Mouse (Mus musculus): ENCODE results near the gene Iqsec3. TPM values are rescaled to one million over a fixed set of nuclear protein-coding genes. Genes with fewer than 3 reads are reported as not detected.

Gene Iqsec3
- polyA plus RNA-seq, 1 experiment from 2014 or later: not detected

DNA sequence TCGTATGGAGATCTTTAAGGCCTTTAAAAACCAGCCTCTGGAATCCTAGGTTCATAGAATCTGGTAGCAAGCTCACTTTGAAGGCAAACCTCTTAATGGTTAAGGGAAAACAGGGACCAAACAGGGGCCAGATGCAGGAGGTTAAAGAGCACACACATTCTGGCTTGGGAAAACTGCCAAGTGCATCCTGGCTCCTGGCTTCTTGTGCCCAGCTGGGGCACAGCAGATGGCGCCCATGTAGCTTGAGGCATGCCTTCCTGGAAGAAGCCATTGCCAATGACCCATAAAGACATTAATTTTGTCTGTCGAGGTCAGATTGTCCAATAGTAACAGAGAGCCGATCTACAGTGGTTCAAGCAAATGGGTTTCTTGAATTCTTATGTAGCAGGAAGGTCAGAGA lies 109.5 kb downstream of the Iqsec3 start:
- WGBS: 72% methylated on average over 4 of the region's 4 CpGs
- Histone ChIP-seq H3K36me3 (ENCODE audit: insufficient read depth, low read length) (no peaks in the 10 kb centered on the region), H3K9me3 (ENCODE audit: low read length) (no peaks in the 10 kb centered on the region), H3K4me3 (ENCODE audit: low read depth, low read length) (no peak overlapping the region), H3K4me2 (replicated peaks; ENCODE audit: low read depth, low read length) (no peak overlapping the region), H3K4me1 (ENCODE audit: insufficient read depth, low read depth, low read length) (no peaks in the 10 kb centered on the region), H3K27ac (ENCODE audit: low read length) (no peak overlapping the region), H3K27me3 (replicated peaks; ENCODE audit: insufficient read depth, low read length) (no peaks in the 10 kb centered on the region), H3K9ac (replicated peaks; ENCODE audit: low read depth) (no peak overlapping the region)
- ATAC-seq (no peak), DNase-seq (ENCODE audit: low spot score) (no peak)
- TF ChIP-seq EP300 (IDR thresholded peaks at IDR 0.05) (no peak), CTCF (IDR thresholded peaks at IDR 0.05) (no peak)

DNA sequence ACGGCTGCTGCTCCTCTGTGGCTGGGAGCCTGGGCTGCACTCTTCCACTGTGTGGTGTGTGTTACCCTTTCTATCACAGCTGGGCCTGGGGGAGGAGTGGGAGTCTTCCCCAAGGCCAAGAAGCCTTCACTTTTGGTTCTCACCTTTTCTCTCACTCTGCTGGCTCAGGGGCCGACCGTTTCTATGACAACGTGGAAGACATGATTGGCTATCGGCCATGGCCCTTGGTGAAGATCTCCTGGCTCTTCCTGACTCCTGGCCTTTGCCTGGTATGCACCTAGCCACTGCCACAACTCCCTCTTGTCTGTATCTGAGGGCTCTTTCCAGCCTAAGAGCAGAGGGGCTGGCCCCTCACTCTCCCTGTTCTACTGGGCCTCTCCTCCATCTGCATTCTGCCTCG lies 110.4 kb downstream of the Iqsec3 start:
- Histone ChIP-seq H3K27me3 (replicated peaks; ENCODE audit: insufficient read depth, low read length) (no peaks in the 10 kb centered on the region), H3K36me3 (ENCODE audit: insufficient read depth, low read length) (no peaks in the 10 kb centered on the region), H3K27ac (ENCODE audit: low read length) (no peak overlapping the region), H3K4me2 (replicated peaks; ENCODE audit: low read depth, low read length) (no peak overlapping the region), H3K9me3 (ENCODE audit: low read length) (no peaks in the 10 kb centered on the region), H3K9ac (replicated peaks; ENCODE audit: low read depth) (no peak overlapping the region), H3K4me3 (ENCODE audit: low read depth, low read length) (no peak overlapping the region), H3K4me1 (ENCODE audit: insufficient read depth, low read depth, low read length) (no peaks in the 10 kb centered on the region)
- WGBS: 62% methylated on average over 6 of the region's 6 CpGs
- no peak for ATAC-seq
- no peak for TF ChIP-seq EP300 (IDR thresholded peaks at IDR 0.05)
- no peak for DNase-seq (ENCODE audit: low spot score)

DNA sequence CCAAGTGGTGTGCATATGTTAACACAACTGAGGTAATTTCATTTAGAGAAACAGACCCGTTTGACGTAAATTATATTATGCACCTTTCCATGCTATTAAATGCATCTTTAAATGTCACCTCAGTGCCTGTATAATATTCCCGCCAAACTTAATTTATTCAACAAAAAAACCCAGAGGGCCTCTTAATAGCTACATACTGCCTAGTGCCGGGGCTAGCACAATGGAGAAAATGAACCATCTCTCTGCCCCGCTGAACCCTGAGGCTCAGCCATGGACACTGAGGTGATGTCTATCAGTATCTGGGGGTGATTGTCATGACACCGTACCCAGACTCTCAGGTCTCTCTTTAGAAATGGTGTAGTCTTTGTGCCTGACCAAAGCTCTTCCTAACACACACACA lies 116.2 kb downstream of the Iqsec3 start:
- no peaks in the 10 kb centered on the region for H3K4me1 ChIP-seq (ENCODE audit: insufficient read depth, low read depth, low read length)
- no peak overlapping the region for H3K4me3 ChIP-seq (ENCODE audit: low read depth, low read length)
- no peak overlapping the region for H3K27ac ChIP-seq (ENCODE audit: low read length)
- 86% methylated on average over 6 of the region's 6 CpGs for WGBS
- DNase-seq (ENCODE audit: low spot score) (no peak), ATAC-seq (no peak)
- no peak overlapping the region for H3K9ac ChIP-seq (replicated peaks; ENCODE audit: low read depth)
- H3K36me3 ChIP-seq (ENCODE audit: insufficient read depth, low read length): no peaks in the 10 kb centered on the region
- no peak overlapping the region for H3K4me2 ChIP-seq (replicated peaks; ENCODE audit: low read depth, low read length)
- no peaks in the 10 kb centered on the region for H3K27me3 ChIP-seq (replicated peaks; ENCODE audit: insufficient read depth, low read length)
- TF ChIP-seq CTCF (IDR thresholded peaks at IDR 0.05): no peak
- TF ChIP-seq EP300 (IDR thresholded peaks at IDR 0.05): no peak
- no peaks in the 10 kb centered on the region for H3K9me3 ChIP-seq (ENCODE audit: low read length)

DNA sequence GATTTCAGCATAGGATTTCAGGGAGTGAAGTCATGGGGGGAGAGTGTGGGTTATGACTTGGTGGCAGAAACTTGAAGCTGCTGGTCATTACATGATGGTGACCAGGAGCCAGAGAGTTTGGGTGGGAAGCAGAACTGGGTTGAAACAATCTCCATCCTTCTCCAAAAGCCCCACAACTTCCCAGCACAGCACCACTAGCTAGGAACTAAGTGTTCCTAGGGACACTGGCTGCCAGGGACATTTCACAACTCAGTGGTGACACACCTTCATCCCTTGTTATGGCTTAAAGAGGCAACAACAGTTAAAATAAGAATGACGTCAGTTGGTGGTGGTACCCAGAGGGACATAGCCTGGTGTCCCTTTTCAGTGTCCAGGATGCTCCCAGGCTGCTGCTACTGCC lies 117.4 kb downstream of the Iqsec3 start:
- Histone ChIP-seq H3K9ac (replicated peaks; ENCODE audit: low read depth) (no peak overlapping the region), H3K27me3 (replicated peaks; ENCODE audit: insufficient read depth, low read length) (no peaks in the 10 kb centered on the region), H3K4me2 (replicated peaks; ENCODE audit: low read depth, low read length) (no peak overlapping the region), H3K4me3 (ENCODE audit: low read depth, low read length) (no peak overlapping the region), H3K9me3 (ENCODE audit: low read length) (no peaks in the 10 kb centered on the region), H3K36me3 (ENCODE audit: insufficient read depth, low read length) (no peaks in the 10 kb centered on the region), H3K4me1 (ENCODE audit: insufficient read depth, low read depth, low read length) (no peaks in the 10 kb centered on the region), H3K27ac (ENCODE audit: low read length) (no peak overlapping the region)
- ATAC-seq: no peak
- TF ChIP-seq CTCF (IDR thresholded peaks at IDR 0.05) (no peak), EP300 (IDR thresholded peaks at IDR 0.05) (no peak)
- WGBS: 81% methylated on average over 1 of the region's 1 CpGs
- DNase-seq (ENCODE audit: low spot score): no peak

DNA sequence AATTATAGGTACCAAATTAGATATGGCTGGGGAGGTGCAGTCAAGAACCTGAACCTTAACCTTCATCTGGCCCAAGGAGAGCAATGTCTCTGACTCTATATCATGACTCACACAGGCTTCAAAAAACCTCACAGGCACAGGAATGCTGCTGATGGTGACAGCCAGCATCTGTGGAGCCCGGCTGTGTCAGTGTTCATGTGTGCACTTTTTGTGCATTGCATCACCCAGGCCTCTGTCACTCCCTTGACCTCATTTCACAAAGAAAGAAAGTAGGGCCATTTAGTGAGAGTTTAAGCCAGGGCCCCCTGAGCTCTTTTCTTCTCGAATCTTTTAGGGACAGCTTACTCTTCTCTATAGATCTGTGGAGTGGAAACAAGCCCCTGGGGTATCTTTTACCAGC lies 121.2 kb downstream of the Iqsec3 start:
- Histone ChIP-seq H3K27me3 (replicated peaks; ENCODE audit: insufficient read depth, low read length) (no peaks in the 10 kb centered on the region), H3K4me1 (ENCODE audit: insufficient read depth, low read depth, low read length) (no peaks in the 10 kb centered on the region), H3K4me2 (replicated peaks; ENCODE audit: low read depth, low read length) (no peak overlapping the region), H3K9me3 (ENCODE audit: low read length) (no peaks in the 10 kb centered on the region), H3K4me3 (ENCODE audit: low read depth, low read length) (no peak overlapping the region), H3K27ac (ENCODE audit: low read length) (no peak overlapping the region), H3K9ac (replicated peaks; ENCODE audit: low read depth) (no peak overlapping the region), H3K36me3 (ENCODE audit: insufficient read depth, low read length) (no peaks in the 10 kb centered on the region)
- ATAC-seq (no peak), DNase-seq (ENCODE audit: low spot score) (no peak)
- TF ChIP-seq EP300 (IDR thresholded peaks at IDR 0.05): no peak
- TF ChIP-seq CTCF (IDR thresholded peaks at IDR 0.05): no peak
- WGBS: 30% methylated on average over 2 of the region's 2 CpGs

DNA sequence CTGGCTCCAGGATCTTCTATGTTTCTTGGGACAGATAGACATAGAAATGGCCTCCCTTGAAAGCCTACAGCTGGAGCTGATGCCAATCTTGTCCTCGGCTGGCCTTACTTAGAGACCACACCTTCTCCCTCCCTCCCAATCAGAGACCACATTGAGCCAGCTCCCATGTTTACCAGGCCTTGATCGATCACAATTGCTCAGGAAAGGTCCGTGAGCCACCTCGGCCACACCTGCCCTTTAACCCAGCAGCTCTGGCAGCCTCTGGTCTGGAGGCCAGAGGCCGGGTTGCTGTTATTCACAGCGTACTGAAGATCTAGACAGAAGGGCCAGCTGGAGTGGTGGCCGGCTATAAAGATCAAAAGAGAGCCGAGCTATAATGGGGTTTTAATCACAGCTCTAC lies 127.0 kb downstream of the Iqsec3 start:
- H3K9ac ChIP-seq (replicated peaks; ENCODE audit: low read depth): no peak overlapping the region
- ATAC-seq: no peak

DNA sequence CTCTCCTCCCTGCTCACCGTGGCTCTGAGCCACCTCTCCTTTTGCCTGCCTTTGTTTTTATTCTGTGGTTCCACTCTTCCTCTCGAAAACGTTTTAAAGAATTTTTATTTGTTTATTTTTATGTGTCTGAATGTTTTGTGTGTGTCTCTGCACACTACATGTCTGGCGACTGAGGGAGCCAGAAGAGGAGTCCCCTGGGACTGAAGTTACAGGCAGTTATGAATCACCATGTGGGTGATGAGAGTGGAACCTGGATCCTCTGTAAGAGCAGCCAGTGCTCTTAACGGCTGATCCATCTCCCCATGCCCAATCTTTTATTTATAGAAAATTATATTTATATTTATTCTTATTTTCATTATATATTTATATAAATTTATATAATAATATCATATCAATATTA lies 129.1 kb downstream of the Iqsec3 start:
- H3K4me3 ChIP-seq (ENCODE audit: low read depth, low read length): no peak overlapping the region
- H3K36me3 ChIP-seq (ENCODE audit: insufficient read depth, low read length): no peaks in the 10 kb centered on the region
- no peaks in the 10 kb centered on the region for H3K4me1 ChIP-seq (ENCODE audit: insufficient read depth, low read depth, low read length)
- WGBS: 29% methylated on average over 5 of the region's 5 CpGs
- no peak overlapping the region for H3K4me2 ChIP-seq (replicated peaks; ENCODE audit: low read depth, low read length)
- no peaks in the 10 kb centered on the region for H3K9me3 ChIP-seq (ENCODE audit: low read length)
- ATAC-seq (no peak), DNase-seq (ENCODE audit: low spot score) (no peak)
- no peak overlapping the region for H3K9ac ChIP-seq (replicated peaks; ENCODE audit: low read depth)
- TF ChIP-seq CTCF (IDR thresholded peaks at IDR 0.05) (no peak), EP300 (IDR thresholded peaks at IDR 0.05) (no peak)
- H3K27me3 ChIP-seq (replicated peaks; ENCODE audit: insufficient read depth, low read length): no peaks in the 10 kb centered on the region
- no peak overlapping the region for H3K27ac ChIP-seq (ENCODE audit: low read length)

More for the DNA sequence above, 127.0 kb downstream of the Iqsec3 start:
- Histone ChIP-seq H3K36me3 (ENCODE audit: insufficient read depth, low read length) (no peaks in the 10 kb centered on the region), H3K4me1 (ENCODE audit: insufficient read depth, low read depth, low read length) (no peaks in the 10 kb centered on the region), H3K4me3 (ENCODE audit: low read depth, low read length) (no peak overlapping the region), H3K4me2 (replicated peaks; ENCODE audit: low read depth, low read length) (no peak overlapping the region), H3K9me3 (ENCODE audit: low read length) (no peaks in the 10 kb centered on the region), H3K27me3 (replicated peaks; ENCODE audit: insufficient read depth, low read length) (no peaks in the 10 kb centered on the region), H3K27ac (ENCODE audit: low read length) (no peak overlapping the region)
- WGBS: 37% methylated on average over 8 of the region's 8 CpGs
- TF ChIP-seq CTCF (IDR thresholded peaks at IDR 0.05) (no peak), EP300 (IDR thresholded peaks at IDR 0.05) (no peak)
- no peak for DNase-seq (ENCODE audit: low spot score)

All from lung, postnatal 0 days (tissue).